Mouse (Mus musculus) small intestine, adult 10 weeks (tissue): ENCODE results near the gene Runx2. TPM values are rescaled to one million over a fixed set of nuclear protein-coding genes. Genes with fewer than 3 reads are reported as not detected.

Experiments used
- polyA plus RNA-seq: library from polyadenylated mRNA; stranded (reverse); fragments of 350-450 nt; fragmentation: Illumina TruSeq; extraction: RNeasy Lipid Tissue Mini Kit (QIAGEN cat#74804); gene quantifications from one replicate; pipeline ENCODE4 v1.2.3, GENCODE M21; 2014; ENCODE audit warnings: low replicate concordance

Gene Runx2
- polyA plus RNA-seq, result 4.3 TPM

GRCm38 (mm10) chr17:44814508-44815175 lies at the start of gene Runx2:
Gene Runx2 (minus strand): TSS chr17:44814797.

GRCm38 (mm10) chr17:44776738-44777270 lies 37.8 kb downstream of the Runx2 start, which contains the start of gene Supt3:
Gene Supt3 (plus strand): TSS chr17:44777152.

Other genes with a start within 250 kb of the Runx2 start
- 4.1 TPM for gene Supt3, start 37.6 kb downstream of the Runx2 start, polyA plus RNA-seq